Mouse (Mus musculus) embryo, embryonic 9.5 days (tissue): ENCODE data around the gene Ncoa4.
"Not testable (repeated sequence)": the region's sequence is repeated elsewhere in the genome, so short reads cannot be mapped to it uniquely, and the experiment has no call there.

Experiments
- DNase-seq: peaks from one replicate; pipeline ENCODE4 v3.0.0-alpha.2; 2017; ENCODE audit errors: extremely low spot score

The Ncoa4 gene

DNA sequence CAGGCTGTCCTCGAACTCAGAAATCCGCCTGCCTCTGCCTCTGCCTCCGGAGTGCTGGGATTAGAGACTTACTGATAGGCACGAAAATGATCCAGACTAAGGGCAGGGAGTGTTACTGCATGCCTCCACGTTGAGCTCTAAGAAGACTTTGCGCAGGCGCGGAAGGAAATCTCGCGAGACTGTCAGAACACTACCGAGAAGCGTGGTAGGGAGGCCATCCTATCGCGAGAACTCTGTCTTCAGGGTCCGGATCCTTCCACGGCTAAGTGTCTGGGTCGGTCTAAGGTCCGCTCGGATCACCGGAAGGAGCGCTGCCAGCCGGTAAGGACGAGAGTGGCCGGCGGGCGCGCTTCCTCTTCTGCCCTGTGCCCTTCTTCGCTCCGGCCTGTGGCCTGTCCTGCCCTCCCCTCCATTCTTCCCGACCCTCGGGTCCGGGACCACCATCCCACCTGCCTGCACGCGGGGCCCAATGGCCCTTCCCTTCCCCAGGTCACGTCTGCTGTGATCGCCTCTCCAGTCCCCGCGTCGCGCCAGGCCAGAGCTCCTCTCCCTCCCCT, at the start of gene Ncoa4:
Gene Ncoa4 (plus strand): TSS at position 176 of the 557 bp plus-strand sequence.
- peak; percentile 96 for DNase-seq

DNA sequence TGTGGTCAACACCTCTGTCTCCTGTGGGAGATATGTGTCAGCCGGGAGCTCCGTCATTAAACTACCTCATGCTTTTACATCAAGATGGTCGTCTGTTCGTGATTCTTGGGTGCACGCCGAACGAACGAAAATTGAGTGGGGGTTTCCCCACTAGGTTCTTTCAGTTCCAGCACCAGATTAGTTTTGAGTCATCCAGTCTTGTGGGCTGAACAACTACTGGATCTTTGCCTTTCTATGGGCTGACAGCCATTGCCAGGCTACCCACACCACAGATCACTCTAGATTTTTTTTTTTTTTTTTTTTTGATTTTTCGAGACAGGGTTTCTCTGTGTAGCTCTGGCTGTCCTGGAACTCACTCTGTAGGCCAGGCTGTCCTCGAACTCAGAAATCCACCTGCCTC, 47.5 kb upstream of the Ncoa4 start:
- not testable (repeated sequence) for DNase-seq

DNA sequence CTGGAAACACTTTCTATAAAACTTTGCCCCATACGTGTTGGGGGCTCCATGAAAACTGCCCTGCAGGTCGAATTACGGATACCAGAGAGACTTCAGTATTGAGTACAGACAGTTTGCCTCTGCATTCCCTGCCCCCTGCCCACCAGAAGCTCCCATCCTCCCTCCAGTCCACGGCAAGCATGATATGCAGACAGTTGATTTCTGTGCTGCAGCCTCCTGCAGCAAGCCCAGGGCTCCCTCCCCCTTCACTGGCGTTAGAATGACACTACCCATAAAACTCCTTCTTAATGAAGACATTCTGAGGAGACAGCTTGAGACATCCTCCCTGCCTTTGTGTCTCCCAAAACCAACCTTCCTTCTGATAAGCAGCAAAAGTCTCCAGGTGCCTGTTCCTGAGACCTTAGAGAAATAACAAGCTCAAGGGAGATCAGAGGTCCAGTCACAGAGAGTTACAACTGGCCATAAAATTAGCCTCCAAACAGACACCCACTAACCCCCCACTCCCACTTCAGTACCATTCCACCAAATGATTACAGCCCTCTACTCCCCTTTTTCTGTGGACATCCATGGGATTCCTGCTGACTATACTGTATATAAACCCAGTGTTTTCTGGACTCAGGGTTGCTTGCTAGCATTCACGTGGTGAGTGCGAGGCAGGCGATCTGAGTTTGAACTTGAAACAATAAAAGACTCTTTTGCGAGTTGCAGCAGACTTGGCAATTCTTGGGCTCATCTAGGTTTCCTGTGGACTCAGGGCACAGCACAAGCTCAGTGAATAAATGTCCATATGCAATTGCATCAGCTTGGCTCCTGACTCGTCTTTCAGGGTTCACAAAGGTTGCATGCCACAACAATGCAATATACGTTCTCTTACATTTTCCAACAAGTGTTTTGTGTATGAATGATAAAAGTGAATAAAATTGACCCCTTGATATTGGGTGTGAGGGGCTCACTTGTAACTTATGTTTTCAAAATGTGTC, 38.4 kb upstream of the Ncoa4 start:
- DNase-seq = no peak

DNA sequence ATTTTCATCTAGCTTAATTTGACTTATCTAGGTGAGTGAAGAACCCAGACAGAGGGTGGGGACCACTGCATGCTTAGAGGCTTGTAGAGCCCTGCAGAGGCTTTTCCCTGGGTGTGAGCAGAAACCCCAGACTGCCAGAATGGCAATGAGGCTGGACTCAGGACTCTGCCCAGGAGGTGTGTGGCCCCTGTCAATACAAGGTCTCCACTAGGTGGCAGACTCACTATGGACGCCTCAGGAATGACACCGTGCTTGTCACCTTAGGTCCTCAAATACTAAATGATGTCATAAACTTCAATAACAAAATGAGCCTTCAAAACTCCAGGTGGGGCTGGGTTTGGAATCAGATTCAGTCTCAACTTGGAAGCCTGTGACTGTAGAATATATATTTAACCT, 37.7 kb upstream of the Ncoa4 start:
- peak; percentile 24 for DNase-seq

DNA sequence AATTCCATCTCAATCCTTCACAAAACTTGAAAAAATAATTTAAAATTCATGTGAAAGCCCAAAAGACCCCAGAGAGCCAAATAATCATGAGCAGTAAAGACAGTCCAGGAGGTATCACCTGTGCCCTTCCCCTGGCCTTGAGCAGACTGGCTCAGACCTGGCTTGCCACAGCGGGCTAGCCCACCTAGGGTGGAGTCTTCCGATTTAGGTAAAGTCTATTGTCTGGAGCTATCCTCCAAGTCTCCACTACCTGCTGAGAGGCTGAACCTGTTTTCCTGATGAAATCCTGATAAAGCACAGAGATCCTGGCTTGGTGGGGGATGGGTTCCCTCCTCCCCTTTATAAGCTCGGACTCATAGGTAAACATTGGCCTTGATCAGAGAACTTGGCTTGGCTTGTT, 35.4 kb upstream of the Ncoa4 start:
- no peak for DNase-seq

DNA sequence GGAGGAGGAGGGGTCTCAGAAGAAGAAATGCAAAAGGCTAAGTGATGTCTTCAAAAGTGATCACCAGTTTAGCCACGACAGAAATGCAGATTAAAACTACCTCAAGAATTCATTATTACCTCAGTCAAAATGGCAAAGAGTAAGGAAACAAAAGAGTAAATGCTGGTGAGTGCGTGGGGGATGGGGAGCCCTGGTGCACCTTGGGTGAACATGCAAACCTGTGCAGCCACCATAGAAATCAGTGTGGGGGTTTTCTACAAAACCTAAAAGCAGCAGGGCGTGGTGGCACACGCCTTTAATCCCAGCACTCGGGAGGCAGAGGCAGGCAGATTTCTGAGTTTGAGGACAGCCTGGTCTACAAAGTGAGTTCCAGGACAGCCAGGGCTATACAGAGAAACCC, 34.4 kb upstream of the Ncoa4 start:
- not testable (repeated sequence) for DNase-seq

DNA sequence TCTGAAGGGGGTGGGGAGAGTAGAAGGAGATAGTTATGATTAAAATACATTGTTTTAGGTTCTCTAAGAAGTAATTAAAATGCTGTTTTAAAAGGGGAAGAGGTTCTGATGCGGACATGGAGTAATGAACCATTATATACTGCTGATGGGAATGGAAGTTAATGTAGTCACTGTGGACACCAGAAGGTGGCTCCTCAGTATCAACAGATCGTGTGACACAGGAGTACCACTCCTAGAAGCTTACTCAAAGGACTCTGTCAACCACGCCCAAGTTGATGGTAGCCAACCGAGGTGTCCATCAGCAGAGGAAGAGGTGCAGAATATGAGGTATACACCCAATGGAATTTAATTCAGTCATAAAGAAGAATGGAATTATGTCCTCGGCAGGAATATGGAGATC, 31.3 kb upstream of the Ncoa4 start:
- no peak for DNase-seq

DNA sequence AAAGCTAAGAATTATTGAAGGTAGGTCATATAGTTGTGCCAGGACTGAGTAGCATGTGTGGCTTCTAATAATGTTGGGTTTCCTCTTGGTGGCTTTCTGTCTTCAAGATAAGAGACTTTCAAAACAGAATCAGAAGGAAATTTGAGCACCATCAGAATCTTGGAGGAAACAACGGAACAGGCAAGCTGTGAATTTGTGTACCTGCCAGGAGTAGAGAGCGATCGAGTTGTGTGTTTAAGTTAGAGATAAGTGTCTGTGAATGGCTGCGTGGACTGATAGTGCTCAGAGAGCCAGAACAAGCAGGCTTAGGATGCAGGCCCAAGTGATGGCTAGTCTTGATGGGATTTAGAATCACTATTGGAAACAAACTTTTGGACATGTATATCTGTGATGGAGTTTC, 27.8 kb upstream of the Ncoa4 start:
- DNase-seq = no peak

DNA sequence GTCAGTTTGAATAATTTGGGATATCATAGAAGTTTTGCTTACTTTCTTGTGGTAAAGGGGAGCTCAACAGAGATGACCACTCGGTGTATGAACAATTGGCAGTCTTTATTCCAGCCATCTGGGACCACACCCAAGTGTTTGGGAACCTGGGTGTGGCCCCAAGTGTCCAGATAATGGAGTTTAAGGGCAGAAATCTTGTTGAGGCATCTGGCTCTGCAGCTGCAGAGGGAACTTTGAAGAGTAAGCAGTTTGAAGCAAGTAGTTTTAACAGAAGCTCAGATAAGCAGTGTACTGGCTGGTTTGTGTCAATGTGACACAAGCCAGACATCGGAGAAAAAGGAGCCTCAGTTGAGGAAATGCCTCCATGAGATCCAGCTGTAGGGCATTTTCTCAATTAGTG, 25.4 kb upstream of the Ncoa4 start:
- no peak for DNase-seq

DNA sequence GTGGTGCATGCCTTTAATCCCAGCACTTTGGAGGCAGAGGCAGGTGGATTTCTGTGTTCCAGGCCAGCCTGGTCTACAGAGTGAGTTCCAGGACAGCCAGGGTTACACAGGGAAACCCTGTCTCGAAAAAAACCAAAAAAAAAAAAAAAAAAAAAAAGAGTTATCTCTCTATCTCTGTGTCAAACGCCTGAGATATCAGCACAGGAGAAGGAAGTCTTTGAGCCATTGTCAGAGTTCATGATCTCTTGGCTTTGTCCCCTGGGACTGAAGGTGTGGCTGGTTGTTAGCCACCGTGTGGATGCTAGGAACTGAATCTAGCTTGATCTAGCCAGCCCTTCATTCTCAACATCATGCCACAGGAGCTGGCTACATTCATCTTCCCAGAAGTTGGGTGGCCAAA, 23.2 kb upstream of the Ncoa4 start:
- DNase-seq = not testable (repeated sequence)

DNA sequence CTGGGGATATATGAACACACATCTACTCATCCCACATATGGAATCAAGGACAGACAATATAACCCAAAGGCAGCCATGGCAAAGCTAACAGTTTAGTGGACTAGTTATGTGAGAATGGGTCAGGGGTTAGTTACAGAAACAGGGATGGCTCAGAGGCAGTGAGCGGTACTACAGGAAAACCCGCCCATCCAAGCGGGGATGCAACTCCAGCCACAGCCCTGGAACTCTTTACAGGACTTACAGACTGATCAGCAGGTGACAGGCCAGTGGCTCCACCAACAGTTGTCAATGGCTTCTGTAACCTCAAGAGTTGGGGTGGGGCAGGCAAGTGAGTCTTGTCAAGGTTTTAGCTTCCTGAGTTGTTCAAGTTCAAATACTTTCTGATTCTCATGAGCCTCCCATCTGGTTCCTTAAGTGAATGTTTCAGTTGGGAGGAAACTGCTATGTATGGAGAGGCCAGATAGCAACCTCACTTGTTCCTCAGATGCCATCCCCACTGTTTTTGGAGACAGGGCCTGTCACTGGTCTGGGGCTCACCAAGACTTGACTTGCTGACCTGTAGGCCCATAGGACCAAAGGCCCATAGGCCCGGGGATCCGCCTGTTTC, 19.2 kb upstream of the Ncoa4 start:
- DNase-seq = no peak

DNA sequence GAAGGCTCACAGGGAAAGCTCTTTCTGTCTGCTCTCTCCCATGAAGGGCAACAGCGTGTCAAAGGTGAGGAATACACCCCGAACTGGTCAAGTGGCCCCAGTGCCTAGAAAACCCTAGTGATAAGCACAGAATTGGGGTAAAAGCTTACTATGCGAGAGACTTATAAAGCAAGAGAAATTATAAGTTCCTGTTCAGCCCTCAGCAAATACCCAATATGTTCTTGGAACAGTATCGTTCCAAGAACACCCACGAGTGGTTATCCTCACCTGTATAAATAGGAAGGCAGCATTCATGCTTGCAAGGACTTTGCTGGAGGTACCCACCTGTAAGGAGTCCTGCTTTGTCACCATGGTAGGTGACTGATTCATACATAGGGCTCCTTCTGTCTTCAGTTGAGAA, 17.9 kb upstream of the Ncoa4 start, which contains the start of gene Msmb:
Gene Msmb (plus strand): TSS at position 301 of the 400 bp plus-strand sequence.
- DNase-seq = no peak

DNA sequence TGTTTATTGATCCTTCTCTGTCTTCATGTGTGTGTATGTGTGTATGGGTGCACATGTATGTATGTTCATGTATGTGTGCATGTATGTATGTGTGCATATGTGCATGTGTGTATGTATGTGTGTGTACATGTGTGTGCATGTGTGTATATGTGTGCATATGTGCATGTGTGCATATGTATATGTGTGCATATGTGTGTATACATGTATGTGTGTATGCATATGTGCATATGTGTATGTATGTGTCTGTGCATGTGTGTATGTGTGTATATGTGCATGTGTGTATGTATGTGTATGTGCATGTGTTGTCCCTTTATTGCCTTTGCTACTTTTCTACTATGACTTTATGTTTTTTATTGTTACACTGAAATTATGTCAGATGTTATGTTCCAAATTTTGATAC, 14.9 kb upstream of the Ncoa4 start:
- no peak for DNase-seq

DNA sequence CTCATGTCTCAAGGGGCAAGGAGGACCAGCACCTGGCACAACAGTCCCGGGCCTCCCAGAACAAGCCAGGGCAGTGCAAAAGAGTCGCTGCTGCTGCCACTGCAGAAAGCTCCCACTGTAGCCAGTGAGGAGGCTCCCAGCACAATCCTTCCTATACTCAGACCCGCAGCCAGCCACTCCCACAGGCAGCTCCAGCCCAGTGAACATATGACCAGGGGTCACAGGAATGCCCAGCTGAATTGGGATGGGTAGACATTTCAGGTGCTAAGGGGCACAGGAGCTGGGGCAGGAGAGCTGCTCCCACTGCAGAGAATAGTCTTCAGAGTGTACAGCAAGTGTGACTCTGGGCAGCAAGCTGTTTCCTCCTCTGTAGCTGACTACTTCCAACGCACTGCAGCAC, 14.3 kb upstream of the Ncoa4 start:
- DNase-seq = no peak

DNA sequence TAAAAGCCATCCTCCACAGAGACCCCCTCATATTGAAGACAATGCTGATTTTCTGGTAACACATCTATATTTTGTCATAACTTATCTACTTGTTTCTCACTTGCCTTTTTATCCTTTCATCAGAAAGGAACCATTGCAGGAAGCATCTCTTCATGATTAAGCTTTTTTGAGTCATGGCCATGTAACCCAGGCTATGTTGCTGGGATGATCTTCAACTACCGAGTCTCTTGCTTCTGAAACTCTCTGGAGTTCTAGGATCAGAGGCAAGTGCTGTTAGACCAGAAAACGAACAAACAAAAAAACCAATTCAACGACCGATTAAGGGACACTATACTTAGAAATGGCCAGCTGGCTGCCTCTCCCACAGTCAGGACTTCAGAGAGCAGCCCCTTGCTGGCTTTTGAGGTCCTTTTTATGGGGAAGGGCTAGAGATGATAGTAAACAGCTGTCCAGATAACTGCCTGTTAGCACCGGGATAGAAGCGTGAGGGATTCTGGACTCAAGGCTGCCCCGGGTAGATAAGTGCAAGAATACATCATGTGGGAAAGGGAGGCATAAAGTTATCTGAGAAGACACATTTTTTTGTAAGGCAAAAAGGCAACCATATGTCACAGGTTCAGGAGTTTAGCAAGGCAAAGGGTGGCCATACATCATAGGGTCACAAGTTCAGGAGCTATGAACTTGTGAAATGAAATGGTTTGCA, 13.7 kb upstream of the Ncoa4 start:
- no peak for DNase-seq

DNA sequence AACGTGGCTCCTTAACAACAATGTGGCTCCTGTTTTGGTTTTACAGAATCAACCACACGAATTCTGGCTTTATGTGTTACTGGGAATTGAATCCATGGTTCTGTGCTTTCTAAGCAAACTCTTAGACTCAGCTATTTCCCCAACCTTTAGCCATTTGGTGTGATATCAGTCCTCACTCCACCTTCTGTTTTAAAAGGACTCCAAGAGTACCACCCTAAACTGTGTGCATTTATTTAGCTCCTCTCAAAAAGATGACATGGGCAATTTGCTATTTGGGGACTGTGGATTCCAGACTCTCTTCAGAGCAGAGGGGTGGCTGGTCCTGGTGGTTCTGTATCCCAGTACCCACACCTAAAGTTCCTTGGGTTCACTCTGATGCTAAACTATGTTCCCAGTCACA, 13.1 kb upstream of the Ncoa4 start:
- no peak for DNase-seq

DNA sequence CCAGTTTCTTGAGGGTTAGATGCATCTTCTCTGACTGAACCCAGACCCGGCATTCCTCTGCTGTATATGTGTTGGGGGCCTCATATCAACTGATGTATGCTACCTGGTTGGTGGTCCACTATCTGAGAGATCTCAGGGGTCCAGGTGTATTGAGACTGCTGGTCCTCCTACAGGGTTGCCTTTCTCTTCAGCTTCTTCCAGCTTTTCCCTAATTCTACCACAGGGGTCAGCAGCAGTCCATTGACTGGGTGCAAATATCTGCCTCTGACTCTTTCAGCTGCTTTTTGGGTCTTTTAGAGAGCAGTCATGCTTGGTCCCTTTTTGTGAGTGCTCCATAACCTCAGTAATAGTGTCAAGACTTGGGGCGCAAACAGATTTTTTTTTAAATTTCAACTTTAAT, 8.8 kb upstream of the Ncoa4 start:
- DNase-seq = no peak

DNA sequence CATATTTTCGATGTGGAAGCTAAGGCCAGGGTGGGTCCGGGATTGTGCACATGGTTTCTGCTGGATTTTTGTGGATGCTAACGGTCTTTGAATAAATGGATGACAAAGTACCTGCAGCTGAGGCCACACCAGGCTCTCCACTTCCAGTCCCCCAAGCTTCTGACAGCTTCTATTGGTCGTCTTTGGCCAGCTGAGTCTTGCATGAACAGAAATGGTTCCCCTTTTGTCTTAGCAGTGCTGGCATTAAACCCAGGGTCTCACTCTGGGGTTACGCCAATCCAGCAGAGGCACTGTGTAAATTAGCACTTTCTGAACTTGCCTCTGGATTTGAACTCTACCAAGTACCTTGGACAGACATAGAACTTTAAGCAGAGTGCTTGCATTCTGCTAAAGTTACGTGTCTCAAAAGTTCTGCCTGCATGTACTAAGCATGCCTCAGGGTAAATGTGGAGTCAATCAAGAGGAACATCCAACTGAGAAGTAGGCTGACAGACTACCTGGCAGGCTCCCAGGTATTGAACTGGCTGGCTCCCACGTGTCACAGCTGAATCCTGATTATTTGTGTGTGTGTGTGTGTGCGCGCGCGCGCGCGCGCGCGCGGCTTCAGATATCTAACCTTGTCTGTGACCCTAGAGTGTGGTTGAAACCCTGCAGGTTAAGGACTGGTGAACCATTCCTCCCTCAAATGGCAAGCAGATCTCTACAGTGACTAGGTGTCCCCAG, 7.3 kb upstream of the Ncoa4 start:
- no peak for DNase-seq

DNA sequence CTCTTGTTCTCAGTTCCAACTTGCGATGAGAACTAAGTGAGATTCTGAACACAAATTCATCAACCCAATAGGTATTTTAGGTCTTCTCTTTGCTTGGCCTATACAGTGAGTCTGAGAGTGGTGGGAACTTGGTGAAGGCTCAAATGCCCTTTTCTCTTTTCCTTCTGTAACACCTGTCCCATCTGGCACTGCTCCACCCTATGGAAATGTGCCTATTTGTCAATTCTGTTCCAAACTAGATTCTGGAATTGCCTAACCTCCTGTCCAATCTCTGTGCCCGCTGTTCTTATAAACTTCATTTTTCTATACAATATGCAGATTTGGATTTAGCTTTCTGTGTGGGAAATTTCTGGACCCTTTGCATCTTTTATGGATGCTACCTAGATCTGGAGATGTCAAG, 6.5 kb upstream of the Ncoa4 start:
- no peak for DNase-seq

DNA sequence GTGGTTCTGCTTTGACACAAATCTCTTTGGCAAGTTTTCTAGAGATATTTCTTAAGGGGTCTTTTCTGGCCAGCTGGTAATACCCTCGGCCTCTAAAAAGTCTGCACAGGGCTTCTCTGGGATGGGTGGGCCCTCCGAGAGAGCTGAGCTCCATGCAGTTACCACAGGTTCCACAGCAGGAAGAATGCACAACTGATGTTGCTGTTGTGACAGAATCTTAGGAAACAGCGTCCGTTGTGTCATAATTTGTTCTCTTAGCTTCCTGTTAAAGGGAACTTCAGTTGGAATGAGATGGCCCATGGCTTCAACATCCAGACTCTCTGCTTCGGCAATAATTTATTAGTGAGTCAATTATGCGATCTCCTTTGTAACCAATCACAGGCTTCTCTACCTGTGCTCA, 4.9 kb upstream of the Ncoa4 start:
- no peak for DNase-seq

DNA sequence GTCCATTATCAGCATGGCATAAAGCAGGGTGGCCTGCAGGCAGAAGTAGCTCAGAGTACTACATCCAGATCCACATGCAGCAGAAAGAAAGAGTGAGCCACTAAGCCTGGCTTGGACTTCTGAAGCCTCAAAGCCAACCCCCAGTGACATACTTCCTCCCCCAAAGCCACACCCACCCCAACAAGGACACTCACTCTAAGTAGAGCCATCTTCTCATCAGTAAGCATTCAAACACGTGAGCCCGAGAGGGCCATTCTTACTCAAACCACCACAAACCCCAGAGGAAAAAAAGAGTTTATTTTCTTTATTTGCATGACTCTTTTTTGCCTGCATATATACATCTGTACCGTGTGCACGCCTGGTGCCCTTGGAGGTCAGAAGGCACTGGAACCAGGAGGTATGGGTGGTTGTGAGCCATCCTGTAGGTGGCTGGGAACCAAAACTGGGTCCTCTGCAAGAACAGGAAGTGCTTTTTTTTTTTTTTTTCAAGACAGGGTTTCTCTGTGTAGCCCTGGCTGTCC, 455 bp upstream of the Ncoa4 start:
- DNase-seq = peak; percentile 19
